Mouse (Mus musculus): ENCODE results near the gene Mmp9.

DNA sequence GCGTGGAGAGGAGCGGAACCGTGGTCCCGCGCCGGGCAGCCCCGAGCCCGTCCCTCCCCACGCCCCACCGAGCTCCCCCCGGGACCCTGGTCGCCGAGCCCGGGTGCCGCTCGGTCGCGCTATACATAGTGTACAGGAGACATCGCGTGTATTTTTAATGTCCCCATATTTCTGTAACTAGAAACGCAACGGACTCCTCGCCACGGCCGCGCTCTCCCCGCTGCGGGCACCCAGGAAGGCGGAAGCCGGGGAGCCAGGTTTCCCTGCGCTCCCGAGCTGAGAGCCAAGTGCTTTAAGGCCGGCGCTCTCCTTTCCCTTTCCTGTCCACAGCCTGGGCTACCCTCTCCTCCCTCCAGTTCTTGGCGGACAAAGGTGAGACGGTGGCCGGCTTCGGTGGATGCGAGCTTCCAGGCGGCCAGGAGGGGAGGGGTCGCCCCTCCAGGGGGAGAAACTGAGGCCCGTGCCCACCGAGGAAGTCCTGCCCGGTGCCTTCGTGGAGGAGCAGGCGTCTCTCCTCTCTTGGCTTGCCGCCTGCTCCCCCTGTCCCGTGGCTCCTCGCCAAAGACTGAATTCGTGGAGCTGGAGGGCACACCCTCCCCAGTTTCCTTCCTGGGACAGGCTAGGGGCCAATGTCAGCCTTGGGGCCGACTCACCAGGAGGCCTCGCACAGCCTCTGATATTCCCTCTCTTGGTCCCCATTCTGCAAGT, 57.3 kb downstream of the Mmp9 start:
- TF ChIP-seq GATA1 (IDR thresholded peaks at IDR 0.05; ENCODE audit: low read length) (no peak), TAL1 (IDR thresholded peaks at IDR 0.05; ENCODE audit: low read length) (no peak)
